Mouse (Mus musculus) bone marrow, adult 2 months (tissue): ENCODE results near the gene Myo16. TPM values are rescaled to one million over a fixed set of nuclear protein-coding genes. Genes with fewer than 3 reads are reported as not detected.

Experiments
- H3K27ac ChIP-seq: fragments of 200-500 bp; 2 replicates; pipeline ENCODE4 v1.5.1; 2012; ENCODE audit warnings: low read depth, mild to moderate bottlenecking, control low read depth, inconsistent platforms, low read length; ENCODE audit not compliant: control insufficient read depth, poor library complexity, insufficient read depth
- H3K4me1 ChIP-seq: fragments of 200-500 bp; 2 replicates; pipeline ENCODE4 v1.6.1; 2011; ENCODE audit warnings: low read length; ENCODE audit not compliant: control insufficient read depth, insufficient read depth
- H3K4me3 ChIP-seq: fragments of 200-500 bp; replicated peaks from 2 replicates; pipeline ENCODE3; 2011; ENCODE audit warnings: mild to moderate bottlenecking, low read depth, low read length, control low read depth; ENCODE audit not compliant: control insufficient read depth
- CTCF ChIP-seq: fragments of 200-500 bp; IDR thresholded peaks from 2 replicates; pipeline ENCODE4 v1.5.1; 2011; ENCODE audit warnings: low read length, control low read depth; ENCODE audit not compliant: control insufficient read depth, insufficient read depth
- POLR2A ChIP-seq: fragments of 200-500 bp; IDR thresholded peaks from 2 replicates; pipeline ENCODE4 v1.6.1; 2011; ENCODE audit warnings: low read depth, mild to moderate bottlenecking, control low read depth, low read length, borderline replicate concordance; ENCODE audit not compliant: control insufficient read depth
- WGBS: fragments of 180-500 bp; shearing (Covaris S2); methylation state at CpG from one replicate; pipeline ENCODE4 v1.1.7; 2018; 5-methylcytosine and 5-hydroxymethylcytosine counted together
- polyA plus RNA-seq: library from polyadenylated mRNA; stranded (reverse); fragments of >200 nt; gene quantifications from 2 replicates; pipeline ENCODE4 v1.2.4, GENCODE M21; 2011; ENCODE audit warnings: low replicate concordance; ENCODE audit not compliant: missing spikeins, insufficient read depth, insufficient read length

Myo16 gene
- polyA plus RNA-seq, 1 experiment = not detected

- H3K4me3 ChIP-seq = no peak overlapping the region
- TF ChIP-seq POLR2A = no peak
- TF ChIP-seq CTCF = no peak
- WGBS = 81% methylated on average over 3 of the region's 3 CpGs
Observed at GRCm38 (mm10) chr8:10303992-10304391, 150.3 kb downstream of the Myo16 start.

GRCm38 (mm10) chr8:10304721-10305120 lies 151.0 kb downstream of the Myo16 start:
- H3K27ac ChIP-seq = no peak overlapping the region
- WGBS = 82% methylated on average over 1 of the region's 1 CpGs
- H3K4me1 ChIP-seq = no peaks in the 10 kb centered on the region
- TF ChIP-seq CTCF (no peak), POLR2A (no peak)
- no peak overlapping the region for H3K4me3 ChIP-seq

More at GRCm38 (mm10) chr8:10303992-10304391, 150.3 kb downstream of the Myo16 start:
- H3K4me1 ChIP-seq = no peaks in the 10 kb centered on the region
- H3K27ac ChIP-seq = no peak overlapping the region

- Histone ChIP-seq H3K27ac (no peak overlapping the region), H3K4me3 (no peak overlapping the region), H3K4me1 (no peaks in the 10 kb centered on the region)
- TF ChIP-seq CTCF (no peak), POLR2A (no peak)
- WGBS = 68% methylated on average over 6 of the region's 6 CpGs
Observed at GRCm38 (mm10) chr8:10307345-10307744, 153.6 kb downstream of the Myo16 start.

- Histone ChIP-seq H3K4me3 (no peak overlapping the region), H3K4me1 (no peaks in the 10 kb centered on the region), H3K27ac (no peak overlapping the region)
- WGBS = 64% methylated on average over 12 of the region's 12 CpGs
- TF ChIP-seq POLR2A = no peak
- TF ChIP-seq CTCF = no peak
Observed at GRCm38 (mm10) chr8:10307770-10308476, 154.2 kb downstream of the Myo16 start.

- no peak overlapping the region for H3K27ac ChIP-seq
- H3K4me3 ChIP-seq = no peak overlapping the region
- 76% methylated on average over 2 of the region's 2 CpGs for WGBS
- no peak for TF ChIP-seq POLR2A
- TF ChIP-seq CTCF = no peak
- H3K4me1 ChIP-seq = no peaks in the 10 kb centered on the region
Observed at GRCm38 (mm10) chr8:10310470-10310869, 156.8 kb downstream of the Myo16 start.

GRCm38 (mm10) chr8:10312316-10312715 lies 158.6 kb downstream of the Myo16 start:
- TF ChIP-seq POLR2A = no peak
- no peak for TF ChIP-seq CTCF
- no peak overlapping the region for H3K4me3 ChIP-seq
- 78% methylated on average over 10 of the region's 10 CpGs for WGBS
- H3K4me1 ChIP-seq = no peaks in the 10 kb centered on the region
- no peak overlapping the region for H3K27ac ChIP-seq

GRCm38 (mm10) chr8:10316201-10316600 lies 162.5 kb downstream of the Myo16 start:
- 68% methylated on average over 5 of the region's 5 CpGs for WGBS
- TF ChIP-seq CTCF (no peak), POLR2A (no peak)
- Histone ChIP-seq H3K4me1 (no peaks in the 10 kb centered on the region), H3K4me3 (no peak overlapping the region), H3K27ac (no peak overlapping the region)

GRCm38 (mm10) chr8:10318103-10318502 lies 164.4 kb downstream of the Myo16 start:
- Histone ChIP-seq H3K4me1 (no peaks in the 10 kb centered on the region), H3K4me3 (no peak overlapping the region), H3K27ac (no peak overlapping the region)
- WGBS = 78% methylated on average over 7 of the region's 7 CpGs
- TF ChIP-seq CTCF (no peak), POLR2A (no peak)

GRCm38 (mm10) chr8:10350451-10350850 lies 196.7 kb downstream of the Myo16 start:
- 82% methylated on average over 1 of the region's 1 CpGs for WGBS
- no peak overlapping the region for H3K4me3 ChIP-seq
- no peak overlapping the region for H3K27ac ChIP-seq
- TF ChIP-seq CTCF = no peak
- TF ChIP-seq POLR2A = no peak
- H3K4me1 ChIP-seq = no peaks in the 10 kb centered on the region
